Mouse (Mus musculus): ENCODE data around the gene Gabbr2.

GRCm38 (mm10) chr4:46705739-46706138 is 285.9 kb downstream of the Gabbr2 start:
- TF ChIP-seq CTCF (IDR thresholded peaks at IDR 0.05; ENCODE audit: low read depth) (peak; percentile 52), EP300 (optimal IDR thresholded peaks at IDR 0.05) (no peak)

All from stomach, postnatal 0 days (tissue).